Comparison of ENCODE assay signal across 8 mouse cellular contexts in the genomic region with DNA sequence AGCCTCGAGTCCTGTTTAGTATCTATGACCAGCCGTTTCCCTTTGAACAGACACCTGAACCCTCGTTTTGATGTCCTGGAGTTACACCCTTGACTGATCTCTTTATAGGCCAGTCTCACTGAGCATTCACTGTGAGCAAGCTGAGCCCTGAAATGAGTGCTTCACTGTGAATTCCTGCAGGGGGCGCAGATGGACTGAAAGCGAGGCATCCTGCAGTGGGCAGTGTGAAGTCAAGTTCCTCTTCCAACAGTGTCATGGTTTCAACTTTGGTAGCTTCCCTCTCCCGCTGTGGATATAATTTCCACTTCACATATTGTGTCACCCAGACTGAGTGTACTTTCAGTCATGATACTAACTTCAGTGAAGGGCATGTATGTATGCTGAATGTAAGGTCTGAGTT.
DNase-seq lines count a peak whose midpoint lies in the region; ATAC-seq and TF ChIP-seq lines count a peak whose summit lies in the region.

No protein-coding gene starts in this region.

- no peaks in the 10 kb centered on the region for H3K4me1 ChIP-seq in embryonic facial prominence, embryonic 10.5 days
- no peaks in the 10 kb centered on the region for H3K4me1 ChIP-seq in heart, embryonic 11.5 days (ENCODE audit: control insufficient read depth, insufficient read depth, low read length)
- H3K4me1 ChIP-seq in kidney, postnatal 0 days (replicated peaks; ENCODE audit: insufficient read depth, low read length), result 0 out of 2 replicates have a peak, but pooled peaks cover 3% of the 10 kb centered on the region
- H3K4me1 ChIP-seq in liver, embryonic 14.5 days (replicated peaks; ENCODE audit: control insufficient read depth in 2 of 2, insufficient read depth in 2 of 2, low read length in 1 of 2), result no peaks in the 10 kb centered on the region; a peak in 1 of 4 replicates
- H3K4me1 ChIP-seq in neural tube, embryonic 11.5 days (ENCODE audit: control insufficient read depth, insufficient read depth, low read length), result no peaks in the 10 kb centered on the region
- no peaks in the 10 kb centered on the region for H3K4me1 ChIP-seq in stomach, embryonic 15.5 days

- no peak overlapping the region for H3K27ac ChIP-seq in embryonic facial prominence, embryonic 10.5 days (replicated peaks)
- H3K27ac ChIP-seq in heart, embryonic 11.5 days (ENCODE audit: low read depth, low read length), result no peak overlapping the region
- H3K27ac ChIP-seq in kidney, postnatal 0 days, result no peak overlapping the region
- H3K27ac ChIP-seq in liver, embryonic 14.5 days, result no peak overlapping the region
- H3K27ac ChIP-seq in neural tube, embryonic 11.5 days (ENCODE audit: low read depth, low read length), result no peak overlapping the region
- H3K27ac ChIP-seq in stomach, embryonic 15.5 days, result no peak overlapping the region

- no peaks in the 10 kb centered on the region for H3K27me3 ChIP-seq in embryonic facial prominence, embryonic 10.5 days (replicated peaks; ENCODE audit: low read depth, poor library complexity, severe bottlenecking)
- H3K27me3 ChIP-seq in heart, embryonic 11.5 days (ENCODE audit: control insufficient read depth, insufficient read depth, low read length), result no peaks in the 10 kb centered on the region
- no peaks in the 10 kb centered on the region for H3K27me3 ChIP-seq in kidney, postnatal 0 days (ENCODE audit: insufficient read depth, low read length)
- H3K27me3 ChIP-seq in liver, embryonic 14.5 days (ENCODE audit: control insufficient read depth, insufficient read depth, low read length), result no peaks in the 10 kb centered on the region
- no peaks in the 10 kb centered on the region for H3K27me3 ChIP-seq in neural tube, embryonic 11.5 days (ENCODE audit: control insufficient read depth, insufficient read depth, low read length)
- H3K27me3 ChIP-seq in stomach, embryonic 15.5 days (replicated peaks), result no peaks in the 10 kb centered on the region

- no peak overlapping the region for H3K4me2 ChIP-seq in heart, embryonic 11.5 days
- H3K4me2 ChIP-seq in kidney, postnatal 0 days (ENCODE audit: low read length), result no peak overlapping the region
- no peak overlapping the region for H3K4me2 ChIP-seq in liver, embryonic 14.5 days (ENCODE audit: low read depth)
- no peak overlapping the region for H3K4me2 ChIP-seq in neural tube, embryonic 11.5 days (ENCODE audit: low read depth)
- H3K4me2 ChIP-seq in stomach, embryonic 15.5 days, result no peak overlapping the region

- WGBS in embryonic facial prominence, embryonic 10.5 days, result 27% methylated on average over 6 of the region's 6 CpGs
- 30% methylated on average over 6 of the region's 6 CpGs for WGBS in heart, embryonic 11.5 days (ENCODE audit: insufficient replicate concordance)
- 5% methylated on average over 6 of the region's 6 CpGs for WGBS in kidney, postnatal 0 days
- 11% methylated on average over 6 of the region's 6 CpGs for WGBS in liver, embryonic 14.5 days (ENCODE audit: insufficient replicate concordance)
- 27% methylated on average over 6 of the region's 6 CpGs for WGBS in neural tube, embryonic 11.5 days
- 21% methylated on average over 6 of the region's 6 CpGs for WGBS in stomach, embryonic 15.5 days

- TF ChIP-seq EP300 in liver, embryonic 14.5 days (IDR thresholded peaks at IDR 0.05; ENCODE audit: low read depth), result no peak

- DNase-seq in 416B (ENCODE audit: low read depth), result peak; percentile 93
- DNase-seq in adrenal gland, adult 8-10 months, result peak; percentile 40
- DNase-seq in embryonic facial prominence, embryonic 10.5 days (ENCODE audit: low spot score), result peak; percentile 73
- peak; percentile 91 for DNase-seq in kidney, postnatal 0 days (ENCODE audit: low spot score)
- DNase-seq in liver, embryonic 14.5 days (ENCODE audit: low read depth in 3 of 3, low spot score in 3 of 3), result peak; percentile 25 to 36 (median 30)
- peak; percentile 67 for DNase-seq in neural tube, embryonic 11.5 days (ENCODE audit: low spot score)

- ATAC-seq in heart, embryonic 11.5 days (replicated peaks; ENCODE audit: insufficient number of reproducible peaks, low FRiP score, low TSS enrichment), result 0 out of 2 replicates have a peak, but pooled peaks have one; percentile 43
- peak; percentile 84 for ATAC-seq in kidney, postnatal 0 days (replicated peaks; ENCODE audit: low FRiP score, low read depth)
- ATAC-seq in liver, embryonic 14.5 days (ENCODE audit: insufficient read depth), result 0 out of 2 replicates have a peak, but pooled peaks have one; percentile 39
- peak; percentile 69 for ATAC-seq in neural tube, embryonic 11.5 days (ENCODE audit: insufficient read depth, low FRiP score, low TSS enrichment)
- ATAC-seq in stomach, embryonic 15.5 days (ENCODE audit: insufficient read depth, low FRiP score, low read depth), result peak; percentile 78

- no peaks in the 10 kb centered on the region for H3K9me3 ChIP-seq in embryonic facial prominence, embryonic 10.5 days
- no peaks in the 10 kb centered on the region for H3K9me3 ChIP-seq in heart, embryonic 11.5 days (replicated peaks; ENCODE audit: control insufficient read depth, low read length)
- H3K9me3 ChIP-seq in kidney, postnatal 0 days (replicated peaks; ENCODE audit: low read length), result no peaks in the 10 kb centered on the region
- H3K9me3 ChIP-seq in liver, embryonic 14.5 days (ENCODE audit: control insufficient read depth, low read length), result no peaks in the 10 kb centered on the region
- H3K9me3 ChIP-seq in neural tube, embryonic 11.5 days (ENCODE audit: control insufficient read depth, low read length), result no peaks in the 10 kb centered on the region
- H3K9me3 ChIP-seq in stomach, embryonic 15.5 days, result no peaks in the 10 kb centered on the region

- H3K9ac ChIP-seq in heart, embryonic 11.5 days (ENCODE audit: low read depth, low read length), result no peak overlapping the region
- H3K9ac ChIP-seq in kidney, postnatal 0 days (ENCODE audit: low read depth, low read length), result no peak overlapping the region
- H3K9ac ChIP-seq in liver, embryonic 14.5 days (replicated peaks), result no peak overlapping the region
- no peak overlapping the region for H3K9ac ChIP-seq in neural tube, embryonic 11.5 days (ENCODE audit: low read length)
- no peak overlapping the region for H3K9ac ChIP-seq in stomach, embryonic 15.5 days

- H3K36me3 ChIP-seq in embryonic facial prominence, embryonic 10.5 days (replicated peaks), result no peaks in the 10 kb centered on the region
- no peaks in the 10 kb centered on the region for H3K36me3 ChIP-seq in heart, embryonic 11.5 days (ENCODE audit: control insufficient read depth, insufficient read depth, low read length)
- H3K36me3 ChIP-seq in kidney, postnatal 0 days (ENCODE audit: insufficient read depth, low read length), result no peaks in the 10 kb centered on the region
- H3K36me3 ChIP-seq in liver, embryonic 14.5 days (replicated peaks; ENCODE audit: control insufficient read depth, insufficient read depth, low read depth), result no peaks in the 10 kb centered on the region
- H3K36me3 ChIP-seq in neural tube, embryonic 11.5 days (ENCODE audit: control insufficient read depth, insufficient read depth, low read length), result no peaks in the 10 kb centered on the region
- H3K36me3 ChIP-seq in stomach, embryonic 15.5 days, result no peaks in the 10 kb centered on the region

- H3K4me3 ChIP-seq in embryonic facial prominence, embryonic 10.5 days, result no peak overlapping the region
- no peak overlapping the region for H3K4me3 ChIP-seq in heart, embryonic 11.5 days (ENCODE audit: low read depth, low read length)
- no peak overlapping the region for H3K4me3 ChIP-seq in kidney, postnatal 0 days (replicated peaks; ENCODE audit: low read depth, low read length)
- H3K4me3 ChIP-seq in liver, embryonic 14.5 days (ENCODE audit: insufficient read depth in 1 of 2, low read depth in 2 of 2, low read length in 2 of 2), result no peak overlapping the region
- no peak overlapping the region for H3K4me3 ChIP-seq in neural tube, embryonic 11.5 days (ENCODE audit: low read depth, low read length)
- H3K4me3 ChIP-seq in stomach, embryonic 15.5 days (replicated peaks), result no peak overlapping the region

- TF ChIP-seq CTCF in kidney, postnatal 0 days (IDR thresholded peaks at IDR 0.05; ENCODE audit: low read depth), result peak; percentile 96
- peak; percentile 81 for TF ChIP-seq CTCF in liver, embryonic 14.5 days (IDR thresholded peaks at IDR 0.05; ENCODE audit: low read depth)

Comparison
In these comparisons a context has a peak if more than half of its experiments do, and no peak if none do; other contexts are left out.
1. DNase-seq: peak in every context shown above with its lines; median percentile 93 in 416B; 91 in kidney, postnatal 0 days; 73 in embryonic facial prominence, embryonic 10.5 days; 67 in neural tube, embryonic 11.5 days; 40 in adrenal gland, adult 8-10 months; 30 in liver, embryonic 14.5 days.